Mouse (Mus musculus) heart, embryonic 12.5 days (tissue): ENCODE measurements around the gene Nuak2. TPM values are rescaled to one million over a fixed set of nuclear protein-coding genes. Genes with fewer than 3 reads are reported as not detected.

Experiments
- ATAC-seq: fragments of 200-750 bp; cut with Nextera tagmentation; 2 replicates; pipeline ENCODE4 v1.8.0; 2017; ENCODE audit warnings: moderate TSS enrichment, moderate library complexity; ENCODE audit not compliant: insufficient number of reproducible peaks, low FRiP score
- H3K27ac ChIP-seq: fragments of 300-500 bp; sonication (generic); 2 replicates; pipeline ENCODE4 v1.5.1; 2016; ENCODE audit warnings: mild to moderate bottlenecking, moderate library complexity; ENCODE audit not compliant: poor library complexity, severe bottlenecking
- H3K27me3 ChIP-seq: fragments of 300-500 bp; sonication (generic); replicated peaks from 2 replicates; pipeline ENCODE4 v1.6.1; 2016; ENCODE audit warnings: mild to moderate bottlenecking, moderate library complexity
- H3K36me3 ChIP-seq: fragments of 300-500 bp; sonication (generic); 2 replicates; pipeline ENCODE4 v1.6.1; 2016; ENCODE audit warnings: mild to moderate bottlenecking, moderate library complexity
- H3K4me1 ChIP-seq: fragments of 300-500 bp; sonication (generic); replicated peaks from 2 replicates; pipeline ENCODE4 v1.6.1; 2016; ENCODE audit warnings: mild to moderate bottlenecking
- H3K4me2 ChIP-seq: fragments of 300-500 bp; sonication (generic); 2 replicates; pipeline ENCODE4 v1.6.1; 2016; ENCODE audit warnings: mild to moderate bottlenecking, moderate library complexity
- H3K4me3 ChIP-seq: fragments of 300-500 bp; sonication (generic); 2 replicates; pipeline ENCODE4 v1.5.1; 2016; ENCODE audit warnings: mild to moderate bottlenecking
- H3K9ac ChIP-seq: fragments of 300-500 bp; sonication (generic); 2 replicates; pipeline ENCODE4 v1.6.1; 2016; ENCODE audit warnings: mild to moderate bottlenecking, moderate library complexity
- H3K9me3 ChIP-seq: fragments of 300-500 bp; sonication (generic); replicated peaks from 2 replicates; pipeline ENCODE4 v1.6.1; 2016; ENCODE audit warnings: mild to moderate bottlenecking, moderate library complexity
- WGBS: fragments of 180-500 bp; shearing (Covaris S2); methylation state at CpG from one replicate; pipeline ENCODE4 v1.1.7; 2016; 5-methylcytosine and 5-hydroxymethylcytosine counted together
- polyA plus RNA-seq: library from polyadenylated mRNA; unstranded; fragments of >200 nt; fragmentation: Nextera tagmentation; extraction: Ambion mirVana; gene quantifications from 2 replicates; pipeline ENCODE4 v1.2.1, GENCODE M21; 2016

The Nuak2 gene
- polyA plus RNA-seq, 1 experiment from 2014 or later: 2.6 TPM

- 84% methylated on average over 3 of the region's 3 CpGs for WGBS
- Histone ChIP-seq H3K4me3 (no peak overlapping the region), H3K9ac (no peak overlapping the region), H3K27ac (no peak overlapping the region), H3K9me3 (no peaks in the 10 kb centered on the region), H3K36me3 (peaks cover 26% of the 10 kb centered on the region), H3K27me3 (no peaks in the 10 kb centered on the region), H3K4me1 (peaks cover 49% of the 10 kb centered on the region), H3K4me2 (no peak overlapping the region)
- ATAC-seq: no peak
Observed at GRCm38 (mm10) chr1:132377811-132378210, 61.9 kb downstream of the Nuak2 start.

GRCm38 (mm10) chr1:132380550-132381100 lies 64.7 kb downstream of the Nuak2 start:
- H3K27ac ChIP-seq: no peak overlapping the region
- H3K9me3 ChIP-seq: no peaks in the 10 kb centered on the region
- no peak for ATAC-seq
- no peak overlapping the region for H3K9ac ChIP-seq
- H3K4me2 ChIP-seq: no peak overlapping the region
- peaks cover 24% of the 10 kb centered on the region for H3K36me3 ChIP-seq
- no peaks in the 10 kb centered on the region for H3K27me3 ChIP-seq
- H3K4me3 ChIP-seq: no peak overlapping the region
- WGBS: 87% methylated on average over 27 of the region's 27 CpGs
- peaks cover 40% of the 10 kb centered on the region for H3K4me1 ChIP-seq

- peaks cover 35% of the 10 kb centered on the region for H3K4me1 ChIP-seq
- H3K4me2 ChIP-seq: no peak overlapping the region; the same call in 1 of the 2 replicates
- no peaks in the 10 kb centered on the region for H3K27me3 ChIP-seq
- peak; percentile 70 for ATAC-seq
- H3K27ac ChIP-seq: no peak overlapping the region
- no peaks in the 10 kb centered on the region for H3K9me3 ChIP-seq
- H3K4me3 ChIP-seq: no peak overlapping the region
- H3K36me3 ChIP-seq: peaks cover 24% of the 10 kb centered on the region
- H3K9ac ChIP-seq: no peak overlapping the region
- WGBS: 56% methylated on average over 10 of the region's 10 CpGs
Observed at GRCm38 (mm10) chr1:132381929-132382328, 66.0 kb downstream of the Nuak2 start.

Other genes with a start within 250 kb of the Nuak2 start
- 18.1 and 19.3 TPM in 2 replicates for gene Mfsd4a, start 248.1 kb upstream of the Nuak2 start, polyA plus RNA-seq
- 3.7 and 4.8 TPM in 2 replicates for gene Cdk18, start 176.4 kb upstream of the Nuak2 start, polyA plus RNA-seq
- gene Lemd1, start 124.7 kb upstream of the Nuak2 start, polyA plus RNA-seq: not detected in 2 replicates
- not detected in 2 replicates for gene AC124108.1, start 124.7 kb upstream of the Nuak2 start, polyA plus RNA-seq
- not detected in 2 replicates for gene Gm10188, start 86.4 kb upstream of the Nuak2 start, polyA plus RNA-seq
- 0.55 and 0.81 TPM in 2 replicates for gene Klhdc8a, start 17.5 kb upstream of the Nuak2 start, polyA plus RNA-seq
- gene Tmcc2, start 75.2 kb downstream of the Nuak2 start, polyA plus RNA-seq: 51.1 and 52.9 TPM in 2 replicates
- 13.6 and 14.2 TPM in 2 replicates for gene Dstyk, start 101.4 kb downstream of the Nuak2 start, polyA plus RNA-seq
- 34.2 and 37.8 TPM in 2 replicates for gene Rbbp5, start 161.2 kb downstream of the Nuak2 start, polyA plus RNA-seq
- 1.3 TPM in 2 replicates for gene Tmem81, start 190.1 kb downstream of the Nuak2 start, polyA plus RNA-seq
- 0.18 and 0.20 TPM in 2 replicates for gene Cntn2, start 227.1 kb downstream of the Nuak2 start, polyA plus RNA-seq